Mouse (Mus musculus) cerebellum, adult 2 months (tissue): ENCODE measurements around the gene Tuba1a. TPM values are rescaled to one million over a fixed set of nuclear protein-coding genes. Genes with fewer than 3 reads are reported as not detected.
"Not testable (repeated sequence)": the region's sequence is repeated elsewhere in the genome, so short reads cannot be mapped to it uniquely, and the experiment has no call there.

Experiments
- DNase-seq, 2 experiments: peaks; one replicate each; pipeline ENCODE4 v3.0.0; 2021
- H3K27ac ChIP-seq: fragments of 200-500 bp; 2 replicates; pipeline ENCODE4 v1.5.1; 2012; ENCODE audit warnings: low read length, control low read depth, inconsistent platforms; ENCODE audit not compliant: insufficient read depth
- H3K27me3 ChIP-seq: fragments of 200-500 bp; 2 replicates; pipeline ENCODE4 v1.6.1; 2012; ENCODE audit warnings: inconsistent platforms, mild to moderate bottlenecking, low read length, moderate library complexity; ENCODE audit not compliant: control insufficient read depth, insufficient read depth
- H3K4me1 ChIP-seq: fragments of 200-500 bp; 2 replicates; pipeline ENCODE4 v1.6.1; 2011; ENCODE audit warnings: low read length; ENCODE audit not compliant: control insufficient read depth, insufficient read depth
- H3K4me3 ChIP-seq: fragments of 200-500 bp; replicated peaks from 2 replicates; pipeline ENCODE3; 2011; ENCODE audit warnings: mild to moderate bottlenecking, low read depth, low read length, control low read depth; ENCODE audit not compliant: insufficient read depth
- CTCF ChIP-seq: fragments of 200-500 bp; IDR thresholded peaks from 2 replicates; pipeline ENCODE4 v1.5.1; 2011; ENCODE audit warnings: low read depth, mild to moderate bottlenecking, control low read depth, low read length, moderate library complexity, borderline replicate concordance; ENCODE audit not compliant: insufficient read depth
- POLR2A ChIP-seq: fragments of 200-500 bp; IDR thresholded peaks from 2 replicates; pipeline ENCODE4 v1.6.1; 2011; ENCODE audit warnings: low read length, control low read depth, borderline replicate concordance; ENCODE audit not compliant: insufficient read depth
- WGBS: fragments of 180-500 bp; shearing (Covaris S2); methylation state at CpG from one replicate; pipeline ENCODE4 v1.1.7; 2018; 5-methylcytosine and 5-hydroxymethylcytosine counted together
- polyA plus RNA-seq: library from polyadenylated mRNA; depleted of rRNA; stranded (reverse); fragments of >200 nt; gene quantifications from 2 replicates; pipeline ENCODE4 v1.2.3, GENCODE M21; 2012

The Tuba1a gene
- polyA plus RNA-seq, 1 experiment: 1,294 TPM

- DNase-seq: no peak
- no peak overlapping the region for H3K27ac ChIP-seq
- H3K27me3 ChIP-seq: no peaks in the 10 kb centered on the region
- TF ChIP-seq CTCF (no peak), POLR2A (no peak)
- no peak overlapping the region for H3K4me3 ChIP-seq
- H3K4me1 ChIP-seq: peaks cover 16% of the 10 kb centered on the region
- WGBS: 72% methylated on average over 6 of the region's 6 CpGs
Observed at GRCm38 (mm10) chr15:98982100-98982499, 28.6 kb upstream of the Tuba1a start.

- no peak overlapping the region for H3K4me3 ChIP-seq
- peak in 1 of 2 experiments; percentile 26 for DNase-seq
- no peak for TF ChIP-seq POLR2A
- TF ChIP-seq CTCF: no peak
- peaks cover 17% of the 10 kb centered on the region for H3K4me1 ChIP-seq
- no peaks in the 10 kb centered on the region for H3K27me3 ChIP-seq
- H3K27ac ChIP-seq: no peak overlapping the region
- WGBS: 56% methylated on average over 7 of the region's 7 CpGs
Observed at GRCm38 (mm10) chr15:98980012-98980614, 26.6 kb upstream of the Tuba1a start.

DNA sequence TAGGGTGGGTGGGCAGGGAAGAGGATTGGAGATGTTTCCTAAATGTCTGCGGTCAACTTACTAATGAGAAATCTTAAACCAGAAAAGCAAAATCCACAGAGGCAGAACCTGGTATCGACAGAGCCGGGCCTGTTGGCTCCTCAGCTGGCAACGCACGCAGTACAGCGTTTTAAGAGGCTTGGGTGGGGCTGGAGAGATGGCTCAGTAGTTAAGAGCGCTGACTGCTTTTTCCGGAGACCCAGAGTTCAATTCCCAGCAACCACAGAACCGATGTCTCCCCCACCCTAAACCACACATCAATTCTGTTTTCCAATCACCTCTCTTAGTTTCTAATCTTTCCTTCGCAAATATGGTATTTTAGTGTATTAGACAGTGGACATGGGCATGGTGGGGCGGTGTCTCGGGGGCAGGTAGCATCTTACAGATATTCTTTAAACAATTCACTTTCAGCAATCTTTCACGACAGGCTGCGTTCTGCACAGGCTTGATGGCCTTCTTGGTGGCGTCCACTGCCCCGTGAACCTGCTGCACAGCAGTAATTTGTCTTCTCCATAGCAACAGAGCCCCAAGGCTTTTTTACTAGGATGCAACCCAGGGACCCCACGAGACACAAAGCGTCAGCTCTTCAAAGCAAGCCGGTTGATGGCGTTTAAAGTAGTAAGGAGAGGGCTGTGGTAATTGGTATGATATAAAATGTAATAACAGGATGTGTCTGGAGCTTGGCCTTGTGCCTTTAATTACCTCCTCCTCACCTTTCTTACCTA, 25.1 kb upstream of the Tuba1a start:
- WGBS: 71% methylated on average over 20 of the region's 20 CpGs
- TF ChIP-seq POLR2A (no peak), CTCF (no peak)
- H3K27ac ChIP-seq: no peak overlapping the region
- no peak overlapping the region for H3K4me3 ChIP-seq
- no peaks in the 10 kb centered on the region for H3K27me3 ChIP-seq
- H3K4me1 ChIP-seq: peaks cover 15% of the 10 kb centered on the region
- no peak for DNase-seq

DNA sequence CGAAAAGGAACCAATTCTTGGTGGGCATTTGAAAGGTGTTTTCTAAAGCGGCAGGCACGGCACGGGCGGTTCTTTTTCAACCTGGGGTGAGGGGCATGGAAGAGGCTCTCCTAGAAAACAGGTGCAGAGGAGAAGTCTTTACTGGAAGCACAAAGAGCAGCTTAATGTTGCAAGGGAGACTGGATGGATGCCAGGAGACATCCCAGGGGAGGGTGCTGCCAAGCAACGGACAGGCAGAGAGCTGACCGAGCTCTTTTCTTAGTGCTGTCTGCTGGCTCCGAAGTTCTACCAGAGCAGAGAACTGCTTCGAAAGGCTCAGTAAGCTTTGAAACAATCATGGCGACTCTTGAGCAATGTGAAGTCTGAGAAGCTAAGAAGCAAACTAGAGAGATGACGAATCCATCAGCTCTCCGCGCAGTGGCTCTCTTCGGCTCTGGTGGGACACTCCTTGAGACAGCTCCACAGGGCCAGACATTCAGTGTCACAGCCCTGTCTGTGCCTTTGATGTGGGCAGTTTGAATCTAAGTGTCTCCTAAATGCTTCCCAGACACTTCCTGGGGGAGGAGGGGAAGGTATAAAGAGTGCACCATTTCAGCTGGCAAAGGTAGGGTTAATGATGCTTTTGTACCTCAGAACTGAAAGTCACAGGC, 24.4 kb upstream of the Tuba1a start:
- Histone ChIP-seq H3K27ac (no peak overlapping the region), H3K4me1 (peaks cover 14% of the 10 kb centered on the region), H3K4me3 (no peak overlapping the region), H3K27me3 (no peaks in the 10 kb centered on the region)
- TF ChIP-seq CTCF: no peak
- no peak for TF ChIP-seq POLR2A
- WGBS: 45% methylated on average over 14 of the region's 14 CpGs
- peak; percentile 54 to 65 for DNase-seq

DNA sequence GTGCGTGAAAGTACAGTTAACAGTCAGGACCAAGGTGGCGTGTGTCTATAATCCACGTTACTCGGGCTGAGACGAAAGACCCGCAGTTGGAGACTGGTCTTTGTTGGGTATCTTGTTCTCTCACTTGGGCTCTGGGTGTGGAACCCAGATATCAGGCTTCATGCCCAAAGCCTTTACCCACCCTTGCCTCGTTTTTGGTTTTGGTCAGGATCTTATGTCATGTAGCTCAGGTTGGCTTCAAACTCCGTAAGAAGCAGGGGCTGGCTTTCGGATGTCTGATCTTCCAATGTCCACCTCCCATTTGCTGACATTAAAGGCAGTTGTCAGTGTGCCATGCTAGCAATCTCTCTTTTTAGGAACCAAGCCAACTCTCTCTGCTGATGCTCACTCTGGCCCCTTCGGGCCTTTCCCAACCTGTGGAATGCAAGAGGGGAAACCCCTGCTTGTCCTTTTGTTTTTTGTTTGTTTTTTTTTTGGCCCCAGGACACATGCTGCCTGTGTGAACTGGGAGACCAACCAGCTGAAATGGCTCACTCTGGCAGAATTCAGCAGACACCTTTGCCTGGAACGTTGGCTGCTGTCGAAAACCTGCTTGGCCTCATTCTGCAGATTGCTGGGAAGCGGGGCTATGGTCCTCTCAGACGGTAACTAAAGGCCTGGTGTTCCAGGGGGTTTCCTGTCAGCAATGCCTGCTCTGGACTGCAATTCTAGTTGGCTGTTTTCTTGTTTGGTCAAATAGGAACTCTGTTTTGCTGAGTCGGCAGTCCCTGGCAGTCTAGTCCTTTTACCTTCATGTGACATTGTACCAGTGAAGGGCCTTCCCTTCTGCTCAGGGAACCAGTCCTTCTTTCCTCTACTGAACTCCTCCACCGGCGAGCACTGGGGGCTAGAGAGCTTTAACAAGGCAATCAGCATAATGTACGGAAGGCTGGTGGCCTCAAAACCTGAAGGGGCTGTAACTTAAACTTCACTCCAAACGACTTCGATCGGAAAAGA, 23.6 kb upstream of the Tuba1a start:
- DNase-seq: peak in 1 of 2 experiments; percentile 20
- WGBS: 54% methylated on average over 21 of the region's 21 CpGs
- H3K4me3 ChIP-seq: no peak overlapping the region
- H3K27ac ChIP-seq: no peak overlapping the region; the same call in 1 of the 2 replicates
- peaks cover 14% of the 10 kb centered on the region for H3K4me1 ChIP-seq
- no peaks in the 10 kb centered on the region for H3K27me3 ChIP-seq
- no peak for TF ChIP-seq CTCF
- TF ChIP-seq POLR2A: no peak

GRCm38 (mm10) chr15:98973015-98973614, 19.6 kb upstream of the Tuba1a start:
- Histone ChIP-seq H3K4me1 (peaks cover 23% of the 10 kb centered on the region), H3K27me3 (no peaks in the 10 kb centered on the region), H3K4me3 (no peak overlapping the region), H3K27ac (peak overlapping the region; percentile 41)
- WGBS: 43% methylated on average over 9 of the region's 9 CpGs
- peak; percentile 64 to 81 for DNase-seq
- TF ChIP-seq POLR2A: no peak
- no peak for TF ChIP-seq CTCF

DNA sequence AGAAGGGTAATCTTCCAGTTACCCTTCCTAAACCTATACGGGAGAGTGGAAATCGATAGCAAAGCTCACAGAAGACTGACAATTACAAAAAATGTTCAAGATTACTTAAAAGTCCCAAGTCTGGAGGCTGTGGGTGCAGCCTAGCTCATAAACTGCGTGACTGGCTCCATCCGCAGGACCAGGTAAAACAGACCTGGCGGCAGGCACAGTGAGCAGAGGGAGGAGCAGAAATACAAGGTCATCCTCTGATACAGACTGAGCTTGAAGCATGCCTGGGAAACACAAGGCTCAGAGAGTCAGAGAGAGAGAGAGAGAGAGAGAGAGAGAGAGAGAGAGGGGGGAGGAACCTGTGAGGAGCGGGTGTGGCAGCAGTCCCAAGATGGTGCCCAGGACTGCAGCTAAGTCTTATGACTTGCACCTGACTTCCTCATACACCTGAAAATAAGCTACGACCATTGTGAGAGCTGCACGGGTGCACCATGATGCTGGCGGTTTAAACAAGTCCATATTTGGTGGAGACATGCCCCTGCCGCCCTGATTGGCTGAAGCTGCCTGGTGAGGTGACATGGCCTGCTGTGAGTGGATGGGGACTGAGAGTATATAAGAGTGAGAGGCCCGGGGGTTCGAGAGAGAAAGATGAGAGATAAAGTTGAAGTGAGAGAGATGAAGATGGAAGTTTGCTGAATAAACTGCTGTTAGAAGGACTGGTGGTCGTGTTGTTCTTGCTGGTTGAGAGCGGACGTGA, 18.2 kb upstream of the Tuba1a start:
- H3K27me3 ChIP-seq, H3K4me3 ChIP-seq: not testable (repeated sequence)
- Histone ChIP-seq H3K4me1 (peaks cover 16% of the 10 kb centered on the region; the same call in 1 of the 2 replicates), H3K27ac (peak overlapping the region; percentile 28)
- DNase-seq: peak in 1 of 2 experiments; percentile 40
- WGBS: 44% methylated on average over 15 of the region's 15 CpGs
